Mouse (Mus musculus): ENCODE data around the gene Akt1s1. TPM values are rescaled to one million over a fixed set of nuclear protein-coding genes. Genes with fewer than 3 reads are reported as not detected.
A peak's percentile ranks its signal among the peaks of the same experiment; 100 is the strongest.

The Akt1s1 gene
- polyA plus RNA-seq, 1 experiment from 2014 or later: 63.4 TPM

- Histone ChIP-seq H3K9ac (ENCODE audit: low read length) (no peak overlapping the region), H3K36me3 (ENCODE audit: control insufficient read depth, insufficient read depth, low read length) (peaks cover 5% of the 10 kb centered on the region; the same call in 1 of the 2 replicates), H3K27me3 (ENCODE audit: control insufficient read depth, insufficient read depth, low read length) (no peaks in the 10 kb centered on the region), H3K27ac (replicated peaks; ENCODE audit: low read depth, low read length) (no peak overlapping the region), H3K9me3 (ENCODE audit: control insufficient read depth, low read length) (no peaks in the 10 kb centered on the region), H3K4me2 (ENCODE audit: low read depth, severe bottlenecking) (no peak overlapping the region), H3K4me3 (ENCODE audit: low read depth, low read length) (no peak overlapping the region), H3K4me1 (ENCODE audit: control insufficient read depth, insufficient read depth, low read length) (peaks cover 21% of the 10 kb centered on the region)
- 98% methylated on average over 2 of the region's 2 CpGs for WGBS
- ATAC-seq (ENCODE audit: insufficient number of reproducible peaks, low FRiP score, low TSS enrichment, low read depth): no peak
- no peak for DNase-seq (ENCODE audit: low spot score)
These were observed 4.3 kb downstream of the Akt1s1 start for GRCm38 (mm10) chr7:44853065-44853464.

DNA sequence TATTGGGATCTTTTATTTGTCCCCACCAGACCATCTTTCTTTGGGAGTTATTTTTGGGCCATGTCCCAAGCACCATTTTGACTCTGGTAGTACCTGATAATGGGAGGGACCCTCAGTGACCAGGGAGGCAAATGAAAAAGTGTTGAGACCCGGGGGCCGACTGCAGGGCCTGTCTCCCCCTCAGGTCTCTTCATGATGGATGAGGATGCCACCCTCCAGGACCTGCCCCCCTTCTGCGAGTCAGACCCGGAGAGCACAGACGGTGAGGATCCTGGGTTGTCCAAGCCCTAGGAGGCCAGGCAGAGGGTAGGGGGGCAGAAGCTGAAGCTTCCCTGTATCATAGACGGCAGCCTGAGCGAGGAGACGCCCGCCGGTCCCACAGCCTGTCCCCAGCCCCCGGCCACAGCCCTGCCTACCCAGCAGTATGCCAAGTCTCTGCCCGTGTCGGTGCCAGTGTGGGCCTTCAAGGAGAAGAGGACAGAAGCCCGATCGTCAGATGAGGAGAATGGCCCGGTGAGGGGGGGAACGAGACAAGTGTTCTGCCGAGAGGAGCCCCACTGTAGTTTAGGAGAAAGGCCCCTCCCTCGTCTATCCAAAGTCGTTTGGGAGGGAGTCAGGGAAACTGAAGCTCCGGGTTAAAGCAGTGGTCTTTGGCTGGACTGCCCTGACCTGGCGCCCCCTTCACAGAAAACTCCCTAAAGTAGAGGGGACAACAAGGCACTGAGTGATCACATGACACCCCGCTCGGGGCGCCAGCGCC lies 5.0 kb downstream of the Akt1s1 start:
- peak overlapping the region; percentile 56 for H3K9ac ChIP-seq (ENCODE audit: low read length)
- H3K9me3 ChIP-seq (ENCODE audit: control insufficient read depth, low read length): no peaks in the 10 kb centered on the region
- peak overlapping the region; percentile 70 for H3K4me2 ChIP-seq (ENCODE audit: low read depth, severe bottlenecking)
- DNase-seq (ENCODE audit: low spot score) (no peak), ATAC-seq (ENCODE audit: insufficient number of reproducible peaks, low FRiP score, low TSS enrichment, low read depth) (no peak)
- H3K27me3 ChIP-seq (ENCODE audit: control insufficient read depth, insufficient read depth, low read length): no peaks in the 10 kb centered on the region
- peaks cover 5% of the 10 kb centered on the region; the same call in 1 of the 2 replicates for H3K36me3 ChIP-seq (ENCODE audit: control insufficient read depth, insufficient read depth, low read length)
- peak overlapping the region; percentile 39 for H3K4me3 ChIP-seq (ENCODE audit: low read depth, low read length)
- peaks cover 21% of the 10 kb centered on the region for H3K4me1 ChIP-seq (ENCODE audit: control insufficient read depth, insufficient read depth, low read length)
- H3K27ac ChIP-seq (replicated peaks; ENCODE audit: low read depth, low read length): peak overlapping the region; percentile 48
- 34% methylated on average over 26 of the region's 26 CpGs for WGBS

DNA sequence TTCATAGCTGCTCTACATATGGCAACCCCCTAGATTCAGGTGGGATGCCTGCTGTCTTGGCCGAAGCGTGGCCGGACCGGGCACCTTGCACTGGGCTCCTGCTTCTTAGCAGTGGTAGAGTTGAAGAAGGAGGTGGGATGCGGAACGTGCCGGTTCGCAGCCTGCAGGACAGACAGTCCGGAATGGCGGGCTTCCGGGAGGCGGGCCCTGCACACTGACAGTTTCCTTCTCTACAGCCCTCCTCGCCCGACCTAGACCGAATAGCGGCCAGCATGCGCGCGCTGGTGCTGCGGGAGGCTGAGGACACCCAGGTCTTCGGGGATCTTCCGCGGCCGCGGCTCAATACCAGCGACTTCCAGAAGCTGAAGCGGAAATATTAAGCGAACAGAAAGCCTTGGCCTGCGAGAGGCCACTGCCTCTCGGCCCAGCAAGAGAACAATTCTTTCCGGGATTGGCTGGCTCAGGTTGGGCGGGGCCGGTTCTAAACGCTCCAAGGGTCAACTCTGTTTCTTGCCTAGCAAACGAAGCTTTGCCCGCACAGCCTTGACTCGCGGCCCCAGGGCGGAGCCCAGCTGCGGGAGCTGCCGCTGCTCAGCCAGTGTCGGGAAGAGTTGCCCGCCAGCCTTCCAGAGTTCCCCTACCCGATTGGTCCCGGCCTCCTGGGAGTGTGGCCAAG lies 5.7 kb downstream of the Akt1s1 start:
- Histone ChIP-seq H3K4me2 (ENCODE audit: low read depth, severe bottlenecking) (peak overlapping the region; percentile 70), H3K9me3 (ENCODE audit: control insufficient read depth, low read length) (no peaks in the 10 kb centered on the region), H3K36me3 (ENCODE audit: control insufficient read depth, insufficient read depth, low read length) (peaks cover 5% of the 10 kb centered on the region; the same call in 1 of the 2 replicates), H3K27me3 (ENCODE audit: control insufficient read depth, insufficient read depth, low read length) (no peaks in the 10 kb centered on the region), H3K9ac (ENCODE audit: low read length) (peak overlapping the region; percentile 56), H3K4me3 (ENCODE audit: low read depth, low read length) (peak overlapping the region; percentile 39), H3K27ac (replicated peaks; ENCODE audit: low read depth, low read length) (peak overlapping the region; percentile 48), H3K4me1 (ENCODE audit: control insufficient read depth, insufficient read depth, low read length) (peaks cover 21% of the 10 kb centered on the region)
- DNase-seq (ENCODE audit: low spot score): peak; percentile 81
- 2% methylated on average over 45 of the region's 45 CpGs for WGBS
- ATAC-seq (ENCODE audit: insufficient number of reproducible peaks, low FRiP score, low TSS enrichment, low read depth): 0 out of 2 replicates have a peak, but pooled peaks have one; percentile 15

DNA sequence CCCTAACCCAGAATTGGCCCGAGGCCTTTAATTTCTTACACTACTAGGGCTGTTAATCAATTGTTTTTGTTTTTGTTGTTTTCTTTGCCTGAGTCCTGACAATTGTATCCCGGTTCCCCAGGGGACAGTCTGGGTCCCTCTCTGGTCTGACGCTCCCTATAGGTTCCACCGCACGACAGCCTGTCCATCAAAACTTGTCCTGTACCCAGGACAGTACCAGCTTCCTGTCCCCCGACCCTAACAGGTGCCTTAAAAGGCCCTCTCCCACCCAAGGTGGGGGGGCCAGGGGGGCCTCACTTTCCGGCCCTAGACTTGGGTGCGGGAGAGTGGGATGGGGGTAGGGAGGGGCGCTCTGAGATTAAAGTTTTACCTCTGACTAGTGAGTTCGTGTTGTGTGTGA lies 6.2 kb downstream of the Akt1s1 start:
- Histone ChIP-seq H3K4me2 (ENCODE audit: low read depth, severe bottlenecking) (peak overlapping the region; percentile 70), H3K9ac (ENCODE audit: low read length) (no peak overlapping the region; the same call in 1 of the 2 replicates), H3K9me3 (ENCODE audit: control insufficient read depth, low read length) (no peaks in the 10 kb centered on the region), H3K27ac (replicated peaks; ENCODE audit: low read depth, low read length) (peak overlapping the region; percentile 48; the same call in 1 of the 2 replicates), H3K36me3 (ENCODE audit: control insufficient read depth, insufficient read depth, low read length) (peaks cover 5% of the 10 kb centered on the region; the same call in 1 of the 2 replicates), H3K4me3 (ENCODE audit: low read depth, low read length) (peak overlapping the region; percentile 39), H3K27me3 (ENCODE audit: control insufficient read depth, insufficient read depth, low read length) (no peaks in the 10 kb centered on the region), H3K4me1 (ENCODE audit: control insufficient read depth, insufficient read depth, low read length) (peaks cover 21% of the 10 kb centered on the region)
- no peak for DNase-seq (ENCODE audit: low spot score)
- 46% methylated on average over 10 of the region's 10 CpGs for WGBS
- ATAC-seq (ENCODE audit: insufficient number of reproducible peaks, low FRiP score, low TSS enrichment, low read depth): no peak

DNA sequence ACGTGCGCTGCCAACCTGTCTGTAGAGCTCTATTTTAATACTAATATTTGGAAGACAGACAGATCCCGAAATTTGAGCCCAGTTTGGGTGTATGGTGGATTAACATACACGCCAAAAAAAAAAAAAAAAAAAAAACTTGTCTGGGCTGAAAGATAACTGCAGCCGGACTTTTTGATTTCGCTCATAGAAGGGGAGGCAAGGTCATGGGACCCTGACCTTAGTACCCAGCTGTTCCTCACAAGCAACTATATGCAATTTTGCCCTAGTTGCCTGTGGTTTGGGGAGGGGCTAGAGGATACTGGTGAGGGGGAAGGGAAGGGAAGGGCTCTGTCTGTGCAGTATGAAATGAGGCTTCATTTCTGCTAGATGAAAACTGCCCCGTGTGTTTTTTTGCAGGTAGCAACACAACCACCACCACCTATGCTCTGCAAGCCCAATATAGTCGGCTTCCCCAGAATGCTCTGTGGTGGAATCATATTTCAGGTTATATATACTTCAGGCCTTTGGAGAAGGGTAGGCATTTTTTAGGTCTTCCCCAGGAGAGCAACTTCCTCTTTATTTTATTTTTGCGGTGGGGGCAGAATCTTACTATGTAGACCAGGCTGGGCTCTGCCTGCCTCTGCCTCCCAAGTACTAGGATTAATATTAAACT lies 7.6 kb downstream of the Akt1s1 start:
- no peak overlapping the region for H3K27ac ChIP-seq (replicated peaks; ENCODE audit: low read depth, low read length)
- H3K27me3 ChIP-seq (ENCODE audit: control insufficient read depth, insufficient read depth, low read length): no peaks in the 10 kb centered on the region
- H3K4me3 ChIP-seq (ENCODE audit: low read depth, low read length): peak overlapping the region; percentile 52
- DNase-seq (ENCODE audit: low spot score) (no peak), ATAC-seq (ENCODE audit: insufficient number of reproducible peaks, low FRiP score, low TSS enrichment, low read depth) (no peak)
- WGBS: 64% methylated on average over 9 of the region's 9 CpGs
- H3K36me3 ChIP-seq (ENCODE audit: control insufficient read depth, insufficient read depth, low read length): peaks cover 8% of the 10 kb centered on the region; the same call in 1 of the 2 replicates
- H3K9ac ChIP-seq (ENCODE audit: low read length): no peak overlapping the region
- peaks cover 16% of the 10 kb centered on the region for H3K4me1 ChIP-seq (ENCODE audit: control insufficient read depth, insufficient read depth, low read length)
- peak overlapping the region; percentile 75 for H3K4me2 ChIP-seq (ENCODE audit: low read depth, severe bottlenecking)
- no peaks in the 10 kb centered on the region for H3K9me3 ChIP-seq (ENCODE audit: control insufficient read depth, low read length)

DNA sequence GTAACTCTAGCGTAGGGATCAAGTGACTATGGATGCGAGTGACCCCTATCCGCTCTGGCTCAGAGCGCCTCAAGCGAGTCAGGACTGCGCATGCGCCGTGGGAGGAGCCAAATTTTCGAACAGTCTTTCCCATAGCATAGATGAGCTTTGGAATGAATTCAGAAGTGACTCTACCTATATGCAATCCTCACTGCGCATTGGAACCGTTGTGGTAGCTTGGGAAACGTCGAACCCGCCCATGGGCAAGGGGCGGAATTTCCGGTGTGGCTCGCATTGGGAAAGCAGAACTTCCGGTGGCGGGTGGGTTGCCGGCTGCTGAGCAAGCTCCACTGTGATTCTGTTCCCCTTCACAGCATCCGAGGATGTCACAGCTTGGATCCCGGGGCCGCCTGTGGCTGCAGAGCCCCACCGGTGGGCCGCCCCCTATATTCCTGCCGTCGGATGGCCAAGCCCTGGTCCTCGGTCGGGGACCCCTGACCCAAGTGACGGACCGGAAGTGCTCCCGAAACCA lies 8.3 kb downstream of the Akt1s1 start, which contains the start of gene Pnkp:
Gene Pnkp (plus strand): TSS at position 98 of the 511 bp plus-strand sequence.
- DNase-seq (ENCODE audit: low spot score) (peak; percentile 89), ATAC-seq (ENCODE audit: insufficient number of reproducible peaks, low FRiP score, low TSS enrichment, low read depth) (peak; percentile 44; the same call in 1 of the 2 replicates)
- Histone ChIP-seq H3K27me3 (ENCODE audit: control insufficient read depth, insufficient read depth, low read length) (no peaks in the 10 kb centered on the region), H3K4me1 (ENCODE audit: control insufficient read depth, insufficient read depth, low read length) (peaks cover 16% of the 10 kb centered on the region), H3K36me3 (ENCODE audit: control insufficient read depth, insufficient read depth, low read length) (peaks cover 11% of the 10 kb centered on the region; the same call in 1 of the 2 replicates), H3K9ac (ENCODE audit: low read length) (peak within 1 kb of the TSS; percentile 48), H3K4me3 (ENCODE audit: low read depth, low read length) (peak within 1 kb of the TSS; percentile 52), H3K4me2 (ENCODE audit: low read depth, severe bottlenecking) (peak within 1 kb of the TSS; percentile 75), H3K27ac (replicated peaks; ENCODE audit: low read depth, low read length) (peak within 1 kb of the TSS; percentile 83), H3K9me3 (ENCODE audit: control insufficient read depth, low read length) (no peaks in the 10 kb centered on the region)
- under 1% methylated on average over 32 of the region's 32 CpGs for WGBS

GRCm38 (mm10) chr7:44857905-44858304 lies 9.1 kb downstream of the Akt1s1 start:
- peak overlapping the region; percentile 75 for H3K4me2 ChIP-seq (ENCODE audit: low read depth, severe bottlenecking)
- H3K9ac ChIP-seq (ENCODE audit: low read length): peak overlapping the region; percentile 48
- H3K4me1 ChIP-seq (ENCODE audit: control insufficient read depth, insufficient read depth, low read length): peaks cover 16% of the 10 kb centered on the region
- H3K36me3 ChIP-seq (ENCODE audit: control insufficient read depth, insufficient read depth, low read length): peaks cover 13% of the 10 kb centered on the region; the same call in 1 of the 2 replicates
- H3K27ac ChIP-seq (replicated peaks; ENCODE audit: low read depth, low read length): no peak overlapping the region
- WGBS: 28% methylated on average over 8 of the region's 8 CpGs
- H3K27me3 ChIP-seq (ENCODE audit: control insufficient read depth, insufficient read depth, low read length): no peaks in the 10 kb centered on the region
- H3K4me3 ChIP-seq (ENCODE audit: low read depth, low read length): peak overlapping the region; percentile 52
- DNase-seq (ENCODE audit: low spot score) (no peak), ATAC-seq (ENCODE audit: insufficient number of reproducible peaks, low FRiP score, low TSS enrichment, low read depth) (no peak)
- no peaks in the 10 kb centered on the region for H3K9me3 ChIP-seq (ENCODE audit: control insufficient read depth, low read length)

DNA sequence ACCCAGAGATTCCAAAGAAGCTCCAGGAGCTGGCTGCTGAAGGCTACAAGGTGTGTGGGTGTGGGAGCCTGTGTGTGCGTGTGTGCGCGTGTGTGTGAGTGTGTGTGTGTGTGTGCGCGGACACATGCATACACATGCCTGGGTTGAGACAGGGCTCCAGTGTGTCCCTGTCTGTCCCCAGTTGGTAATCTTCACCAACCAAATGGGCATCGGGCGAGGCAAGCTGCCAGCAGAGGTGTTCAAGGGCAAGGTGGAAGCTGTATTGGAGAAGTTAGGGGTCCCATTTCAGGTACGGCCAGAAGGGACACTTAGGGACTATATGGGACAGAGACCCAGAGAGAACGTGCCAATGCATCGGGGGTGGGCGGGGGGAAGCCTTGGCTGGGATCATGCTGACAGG lies 11.1 kb downstream of the Akt1s1 start:
- H3K36me3 ChIP-seq (ENCODE audit: control insufficient read depth, insufficient read depth, low read length): peaks cover 30% of the 10 kb centered on the region; the same call in 1 of the 2 replicates

More for the DNA sequence above, 11.1 kb downstream of the Akt1s1 start:
- no peaks in the 10 kb centered on the region for H3K27me3 ChIP-seq (ENCODE audit: control insufficient read depth, insufficient read depth, low read length)
- H3K4me2 ChIP-seq (ENCODE audit: low read depth, severe bottlenecking): no peak overlapping the region
- no peak for ATAC-seq (ENCODE audit: insufficient number of reproducible peaks, low FRiP score, low TSS enrichment, low read depth)
- DNase-seq (ENCODE audit: low spot score): no peak
- no peak overlapping the region for H3K4me3 ChIP-seq (ENCODE audit: low read depth, low read length)
- WGBS: 93% methylated on average over 11 of the region's 11 CpGs
- peaks cover 8% of the 10 kb centered on the region for H3K4me1 ChIP-seq (ENCODE audit: control insufficient read depth, insufficient read depth, low read length)
- no peaks in the 10 kb centered on the region for H3K9me3 ChIP-seq (ENCODE audit: control insufficient read depth, low read length)
- H3K9ac ChIP-seq (ENCODE audit: low read length): no peak overlapping the region
- H3K27ac ChIP-seq (replicated peaks; ENCODE audit: low read depth, low read length): no peak overlapping the region
